Mouse (Mus musculus) thymus, adult 2 months (tissue): ENCODE measurements around the gene Srsf4. TPM values are rescaled to one million over a fixed set of nuclear protein-coding genes. Genes with fewer than 3 reads are reported as not detected.

Experiments
- DNase-seq: peaks from one replicate; pipeline ENCODE4 v3.0.0; 2021
- H3K27ac ChIP-seq: fragments of 200-500 bp; 2 replicates; pipeline ENCODE4 v1.5.1; 2012; ENCODE audit warnings: low read length, control low read depth; ENCODE audit not compliant: control insufficient read depth, insufficient read depth
- H3K27me3 ChIP-seq: fragments of 200-500 bp; 2 replicates; pipeline ENCODE4 v1.6.1; 2012; ENCODE audit warnings: mild to moderate bottlenecking, low read length, moderate library complexity, mixed read lengths; ENCODE audit not compliant: control insufficient read depth, insufficient read depth
- H3K36me3 ChIP-seq: fragments of 200-500 bp; 2 replicates; pipeline ENCODE4 v1.6.1; 2012; ENCODE audit warnings: mild to moderate bottlenecking, low read length, moderate library complexity; ENCODE audit not compliant: control insufficient read depth, insufficient read depth
- H3K4me1 ChIP-seq: fragments of 200-500 bp; replicated peaks from 2 replicates; pipeline ENCODE4 v1.6.1; 2012; ENCODE audit warnings: low read length; ENCODE audit not compliant: control insufficient read depth, insufficient read depth
- H3K4me3 ChIP-seq: fragments of 200-500 bp; 2 replicates; pipeline ENCODE4 v1.5.1; 2012; ENCODE audit warnings: mild to moderate bottlenecking, low read length, control low read depth, moderate library complexity; ENCODE audit not compliant: control insufficient read depth, insufficient read depth
- CTCF ChIP-seq: fragments of 200-500 bp; IDR thresholded peaks from 2 replicates; pipeline ENCODE4 v1.5.1; 2012; ENCODE audit warnings: mild to moderate bottlenecking, control low read depth, low read length, moderate library complexity, borderline replicate concordance; ENCODE audit not compliant: control insufficient read depth, poor library complexity, insufficient read depth; ENCODE audit errors: extremely low read depth
- POLR2A ChIP-seq: fragments of 200-500 bp; IDR thresholded peaks from 2 replicates; pipeline ENCODE4 v1.6.1; 2012; ENCODE audit warnings: mild to moderate bottlenecking, low read length, control low read depth, moderate library complexity; ENCODE audit not compliant: control insufficient read depth, poor library complexity, insufficient read depth; ENCODE audit errors: extremely low read depth
- WGBS: fragments of 180-500 bp; shearing (Covaris S2); methylation state at CpG from one replicate; pipeline ENCODE4 v1.1.7; 2018; 5-methylcytosine and 5-hydroxymethylcytosine counted together
- polyA plus RNA-seq: library from polyadenylated mRNA; depleted of rRNA; stranded (reverse); fragments of >200 nt; gene quantifications from 2 replicates; pipeline ENCODE4 v1.2.3, GENCODE M21; 2012

The Srsf4 gene
- polyA plus RNA-seq, 1 experiment: 76.8 TPM

DNA sequence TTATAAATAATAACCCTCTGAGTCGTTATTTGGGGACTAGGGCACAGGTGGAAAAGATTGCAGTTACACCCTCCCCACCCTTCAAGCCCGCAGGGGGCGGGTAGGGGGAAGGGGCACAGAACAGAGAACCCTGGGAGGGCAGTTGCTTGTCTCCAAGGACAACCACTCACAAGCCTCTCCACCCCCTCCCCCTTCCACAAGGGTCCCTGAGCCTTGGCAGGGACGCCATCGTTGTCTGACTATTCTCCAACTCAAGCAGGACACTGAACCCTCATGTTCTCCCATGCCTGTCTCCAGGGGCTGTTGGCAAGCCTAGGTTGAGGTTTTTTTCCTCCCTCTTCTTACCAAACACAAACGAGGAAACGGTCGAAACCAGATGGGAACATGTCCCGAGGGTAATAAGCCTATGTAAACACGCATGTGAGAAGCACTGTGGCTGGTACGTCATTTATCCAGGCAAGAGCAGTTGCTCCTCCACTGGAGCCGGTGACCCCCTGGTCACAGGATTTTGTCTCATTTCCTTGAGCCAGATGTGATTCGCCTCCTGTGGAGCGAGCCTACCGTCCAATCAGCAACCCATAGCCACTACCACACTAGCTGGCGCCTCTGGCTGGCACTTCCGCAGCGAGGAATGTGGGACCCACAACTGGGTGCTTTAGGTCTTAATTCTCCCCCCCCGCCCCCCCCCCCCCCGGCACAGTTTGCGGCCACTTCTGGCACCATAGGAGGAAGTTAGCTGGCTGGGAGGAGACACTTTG, 37.0 kb downstream of the Srsf4 start:
- no peak for DNase-seq
- peaks cover 2% of the 10 kb centered on the region; the same call in 1 of the 2 replicates for H3K27me3 ChIP-seq
- WGBS: 3% methylated on average over 18 of the region's 21 CpGs
- H3K36me3 ChIP-seq: no peaks in the 10 kb centered on the region
- TF ChIP-seq POLR2A (no peak), CTCF (no peak)
- H3K27ac ChIP-seq: no peak overlapping the region
- H3K4me1 ChIP-seq: peaks cover 10% of the 10 kb centered on the region
- no peak overlapping the region for H3K4me3 ChIP-seq

DNA sequence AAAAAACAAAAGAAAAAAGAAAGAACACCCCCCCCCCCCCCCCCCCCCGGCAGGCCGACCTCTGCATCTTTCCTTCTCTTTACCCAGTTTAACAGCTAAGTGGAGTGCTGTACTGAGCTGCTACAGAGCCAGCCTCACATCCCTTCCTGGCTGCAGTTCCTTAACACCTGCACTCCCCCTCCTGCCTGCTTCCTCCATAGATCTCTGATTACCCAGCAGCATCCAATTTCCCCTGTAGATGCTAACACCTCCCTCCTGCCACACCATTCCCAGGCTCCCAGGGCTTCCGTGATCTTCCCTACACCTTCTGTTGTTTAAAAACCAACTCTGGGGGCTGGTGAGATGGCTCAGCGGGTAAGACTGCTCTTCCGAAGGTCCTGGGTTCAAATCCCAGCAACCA, 38.1 kb downstream of the Srsf4 start:
- no peaks in the 10 kb centered on the region for H3K36me3 ChIP-seq
- H3K4me1 ChIP-seq: peaks cover 10% of the 10 kb centered on the region
- no peak overlapping the region for H3K4me3 ChIP-seq
- H3K27me3 ChIP-seq: peaks cover 2% of the 10 kb centered on the region; the same call in 1 of the 2 replicates
- no peak overlapping the region for H3K27ac ChIP-seq
- DNase-seq: no peak
- WGBS: 50% methylated on average over 5 of the region's 5 CpGs
- no peak for TF ChIP-seq POLR2A
- TF ChIP-seq CTCF: no peak

DNA sequence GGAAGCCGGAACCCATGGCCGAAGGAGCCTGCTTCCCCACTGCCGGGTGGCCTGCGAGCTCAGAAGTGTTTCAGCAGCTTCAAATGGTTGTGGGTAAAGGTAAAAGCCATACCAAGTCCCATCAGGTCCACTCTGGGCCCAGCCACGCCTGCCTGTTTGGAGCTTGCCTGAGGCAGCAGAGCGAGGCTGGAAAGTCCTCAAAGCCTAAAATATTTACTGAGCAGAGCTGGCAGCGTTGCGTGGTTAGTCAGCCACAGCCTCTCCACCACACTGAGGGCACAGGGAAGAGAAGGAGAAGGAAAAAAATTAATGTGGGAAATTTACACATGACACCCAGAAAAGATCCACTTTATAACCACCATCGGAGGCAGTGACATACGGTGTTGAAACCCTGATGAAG, 40.1 kb downstream of the Srsf4 start:
- H3K27me3 ChIP-seq: peaks cover 2% of the 10 kb centered on the region; the same call in 1 of the 2 replicates
- DNase-seq: no peak
- peaks cover 14% of the 10 kb centered on the region for H3K4me1 ChIP-seq
- no peak for TF ChIP-seq CTCF
- TF ChIP-seq POLR2A: no peak
- 80% methylated on average over 10 of the region's 10 CpGs for WGBS
- H3K27ac ChIP-seq: no peak overlapping the region
- no peak overlapping the region for H3K4me3 ChIP-seq
- H3K36me3 ChIP-seq: no peaks in the 10 kb centered on the region

DNA sequence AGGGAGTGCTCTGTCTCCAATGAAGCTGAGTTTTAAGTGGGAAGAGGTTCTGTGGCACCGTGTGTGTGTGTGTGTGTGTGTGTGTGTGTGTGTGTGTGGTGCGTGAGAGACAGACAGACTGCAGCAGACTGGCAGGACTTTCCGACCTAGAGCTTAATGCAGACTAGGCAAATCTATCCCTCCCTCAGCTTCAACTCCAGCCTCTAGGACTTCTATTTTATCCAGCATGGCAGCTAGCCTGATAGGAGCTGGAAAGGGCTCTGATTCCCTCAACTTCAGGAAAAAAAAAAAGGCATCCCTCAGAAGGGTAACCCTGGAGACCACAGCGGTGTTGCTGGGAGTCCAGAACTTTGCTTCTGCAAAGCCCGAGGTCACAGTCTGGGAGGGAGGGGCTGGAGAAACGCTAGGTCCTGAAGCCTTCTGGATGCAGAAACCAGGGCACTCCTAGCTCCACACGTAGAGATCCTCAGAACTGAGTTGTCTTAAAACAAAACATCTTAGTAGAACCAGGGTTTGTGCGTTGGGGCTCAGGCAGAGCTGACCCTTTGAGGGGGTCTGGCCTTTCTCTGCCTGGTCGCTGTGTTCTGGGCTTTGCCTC, 40.7 kb downstream of the Srsf4 start:
- 50% methylated on average over 9 of the region's 9 CpGs for WGBS
- DNase-seq: no peak
- Histone ChIP-seq H3K36me3 (no peaks in the 10 kb centered on the region), H3K4me3 (no peak overlapping the region), H3K4me1 (peaks cover 14% of the 10 kb centered on the region), H3K27me3 (peaks cover 2% of the 10 kb centered on the region; the same call in 1 of the 2 replicates), H3K27ac (no peak overlapping the region)
- no peak for TF ChIP-seq CTCF
- TF ChIP-seq POLR2A: no peak

GRCm38 (mm10) chr4:131914891-131915469, 41.6 kb downstream of the Srsf4 start:
- H3K4me3 ChIP-seq: no peak overlapping the region
- H3K27me3 ChIP-seq: peaks cover 7% of the 10 kb centered on the region; the same call in 1 of the 2 replicates
- 10% methylated on average over 31 of the region's 31 CpGs for WGBS
- DNase-seq: no peak
- no peak overlapping the region for H3K27ac ChIP-seq
- H3K4me1 ChIP-seq: peaks cover 14% of the 10 kb centered on the region
- TF ChIP-seq POLR2A (no peak), CTCF (no peak)
- H3K36me3 ChIP-seq: no peaks in the 10 kb centered on the region

GRCm38 (mm10) chr4:131915821-131916328, 42.5 kb downstream of the Srsf4 start:
- peaks cover 8% of the 10 kb centered on the region; the same call in 1 of the 2 replicates for H3K4me1 ChIP-seq
- DNase-seq: no peak
- no peak overlapping the region for H3K27ac ChIP-seq
- WGBS: 68% methylated on average over 13 of the region's 13 CpGs
- TF ChIP-seq POLR2A: no peak
- TF ChIP-seq CTCF: no peak
- no peaks in the 10 kb centered on the region for H3K36me3 ChIP-seq
- peaks cover 7% of the 10 kb centered on the region; the same call in 1 of the 2 replicates for H3K27me3 ChIP-seq
- H3K4me3 ChIP-seq: no peak overlapping the region
